Mouse (Mus musculus) embryonic facial prominence, embryonic 14.5 days (tissue): Measurements from ENCODE around the gene Gimap9. TPM values are rescaled to one million over a fixed set of nuclear protein-coding genes. Genes with fewer than 3 reads are reported as not detected.
A peak's percentile ranks its signal among the peaks of the same experiment; 100 is the strongest.

Experiments used
- ATAC-seq: fragments of 200-750 bp; cut with Nextera tagmentation; 2 replicates; pipeline ENCODE4 v1.8.0; 2017; ENCODE audit warnings: low read depth, moderate number of reproducible peaks, moderate TSS enrichment
- DNase-seq: peaks from one replicate; pipeline ENCODE4 v3.0.0-alpha.2; 2015; ENCODE audit warnings: low spot score
- H3K27ac ChIP-seq: fragments of 300-500 bp; sonication (generic); replicated peaks from 2 replicates; pipeline ENCODE4 v1.5.1; 2014; ENCODE audit warnings: low read depth, mild to moderate bottlenecking, low read length, moderate library complexity
- H3K27me3 ChIP-seq: fragments of 300-500 bp; sonication (generic); replicated peaks from 2 replicates; pipeline ENCODE4 v1.6.1; 2014; ENCODE audit warnings: low read length; ENCODE audit not compliant: control insufficient read depth, insufficient read depth
- H3K36me3 ChIP-seq: fragments of 300-500 bp; sonication (generic); 2 replicates; pipeline ENCODE4 v1.6.1; 2014; ENCODE audit warnings: low read length, mixed read lengths; ENCODE audit not compliant: control insufficient read depth, insufficient read depth
- H3K4me1 ChIP-seq: fragments of 300-500 bp; sonication (generic); 2 replicates; pipeline ENCODE4 v1.6.1; 2014; ENCODE audit warnings: antibody characterized with exemption, low read length; ENCODE audit not compliant: control insufficient read depth, insufficient read depth
- H3K4me2 ChIP-seq: fragments of 300-500 bp; sonication (generic); 2 replicates; pipeline ENCODE4 v1.6.1; 2014; ENCODE audit warnings: low read depth, mild to moderate bottlenecking, low read length, moderate library complexity, mixed read lengths
- H3K4me3 ChIP-seq: fragments of 300-500 bp; sonication (generic); 2 replicates; pipeline ENCODE4 v1.5.1; 2014; ENCODE audit warnings: low read depth, mild to moderate bottlenecking, low read length
- H3K9ac ChIP-seq: fragments of 300-500 bp; sonication (generic); 2 replicates; pipeline ENCODE4 v1.6.1; 2014; ENCODE audit warnings: low read depth, mild to moderate bottlenecking, low read length, moderate library complexity, mixed read lengths
- H3K9me3 ChIP-seq: fragments of 300-500 bp; sonication (generic); 2 replicates; pipeline ENCODE4 v1.6.1; 2016; ENCODE audit warnings: low read length; ENCODE audit not compliant: control insufficient read depth
- WGBS: fragments of 180-500 bp; shearing (Covaris S2); extraction: QIAGEN DNeasy Blood & Tissue Kit; methylation state at CpG from one replicate; pipeline ENCODE4 v1.1.7; 2014; 5-methylcytosine and 5-hydroxymethylcytosine counted together
- polyA plus RNA-seq: library from polyadenylated mRNA; unstranded; fragments of >200 nt; fragmentation: Nextera tagmentation; extraction: Ambion mirVana; gene quantifications from 2 replicates; pipeline ENCODE4 v1.2.1, GENCODE M21; 2014

Gene Gimap9
- polyA plus RNA-seq, 1 experiment from 2014 or later: 7.4 TPM

GRCm38 (mm10) chr6:48702601-48703000 is 26.7 kb downstream of the Gimap9 start:
- Histone ChIP-seq H3K9me3 (no peaks in the 10 kb centered on the region), H3K4me3 (no peak overlapping the region), H3K4me2 (no peak overlapping the region), H3K36me3 (no peaks in the 10 kb centered on the region), H3K9ac (no peak overlapping the region), H3K27me3 (no peaks in the 10 kb centered on the region), H3K27ac (no peak overlapping the region), H3K4me1 (no peaks in the 10 kb centered on the region)
- ATAC-seq (no peak), DNase-seq (no peak)
- 66% methylated on average over 5 of the region's 5 CpGs for WGBS

- DNase-seq: no peak
- H3K4me1 ChIP-seq: no peaks in the 10 kb centered on the region
- H3K9me3 ChIP-seq: no peaks in the 10 kb centered on the region
- H3K36me3 ChIP-seq: no peaks in the 10 kb centered on the region
- H3K4me3 ChIP-seq: no peak overlapping the region
- no peak overlapping the region for H3K9ac ChIP-seq
- ATAC-seq: no peak
- no peak overlapping the region for H3K4me2 ChIP-seq
- H3K27me3 ChIP-seq: no peaks in the 10 kb centered on the region
- H3K27ac ChIP-seq: no peak overlapping the region
Measured at GRCm38 (mm10) chr6:48704146-48704545, 28.2 kb downstream of the Gimap9 start.

DNA sequence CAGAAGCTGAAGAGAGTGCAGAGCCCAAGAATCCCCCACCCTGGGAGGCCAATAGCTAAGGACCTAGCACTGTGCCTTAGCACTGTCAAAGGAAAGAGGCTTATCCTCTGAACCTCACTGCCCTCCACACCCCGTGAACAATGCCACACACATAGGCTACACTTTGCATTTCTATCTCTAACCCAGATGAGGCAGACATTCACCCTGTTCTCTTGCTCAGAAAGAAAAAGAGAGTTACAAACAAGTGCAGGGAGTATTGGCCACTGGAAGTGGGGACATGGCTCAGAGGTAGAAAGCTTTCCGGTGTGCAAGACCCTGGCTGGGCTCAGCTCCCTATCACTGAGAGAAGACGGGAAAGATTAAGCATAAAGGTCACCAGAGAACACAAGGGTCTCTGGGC is 30.2 kb downstream of the Gimap9 start:
- Histone ChIP-seq H3K36me3 (no peaks in the 10 kb centered on the region), H3K4me1 (no peaks in the 10 kb centered on the region), H3K9me3 (no peaks in the 10 kb centered on the region), H3K4me2 (no peak overlapping the region), H3K27ac (no peak overlapping the region), H3K9ac (no peak overlapping the region), H3K27me3 (no peaks in the 10 kb centered on the region), H3K4me3 (0 out of 2 replicates have a peak overlapping the region, but pooled peaks have one; percentile 1)
- DNase-seq: no peak
- no peak for ATAC-seq
- WGBS: 61% methylated on average over 3 of the region's 3 CpGs

- Histone ChIP-seq H3K9me3 (no peaks in the 10 kb centered on the region), H3K9ac (no peak within 1 kb of the TSS), H3K27me3 (no peaks in the 10 kb centered on the region), H3K4me2 (no peak within 1 kb of the TSS), H3K27ac (no peak within 1 kb of the TSS), H3K4me3 (no peak within 1 kb of the TSS), H3K4me1 (no peaks in the 10 kb centered on the region), H3K36me3 (no peaks in the 10 kb centered on the region)
- DNase-seq (no peak), ATAC-seq (no peak)
- WGBS: 68% methylated on average over 2 of the region's 2 CpGs
Measured at GRCm38 (mm10) chr6:48718455-48718854, 42.5 kb downstream of the Gimap9 start, which contains the start of the genes Gm28053 and Gimap7. Gene Gm28053 (plus strand): TSS chr6:48718607. Gene Gimap7 (plus strand): TSS chr6:48718621.

GRCm38 (mm10) chr6:48720326-48720725 is 44.4 kb downstream of the Gimap9 start:
- DNase-seq: no peak
- Histone ChIP-seq H3K4me1 (no peaks in the 10 kb centered on the region; the same call in 1 of the 2 replicates), H3K27me3 (no peaks in the 10 kb centered on the region), H3K9ac (no peak overlapping the region), H3K27ac (no peak overlapping the region), H3K9me3 (no peaks in the 10 kb centered on the region), H3K36me3 (no peaks in the 10 kb centered on the region), H3K4me3 (no peak overlapping the region), H3K4me2 (no peak overlapping the region)
- no peak for ATAC-seq
- WGBS: 81% methylated on average over 4 of the region's 4 CpGs

DNA sequence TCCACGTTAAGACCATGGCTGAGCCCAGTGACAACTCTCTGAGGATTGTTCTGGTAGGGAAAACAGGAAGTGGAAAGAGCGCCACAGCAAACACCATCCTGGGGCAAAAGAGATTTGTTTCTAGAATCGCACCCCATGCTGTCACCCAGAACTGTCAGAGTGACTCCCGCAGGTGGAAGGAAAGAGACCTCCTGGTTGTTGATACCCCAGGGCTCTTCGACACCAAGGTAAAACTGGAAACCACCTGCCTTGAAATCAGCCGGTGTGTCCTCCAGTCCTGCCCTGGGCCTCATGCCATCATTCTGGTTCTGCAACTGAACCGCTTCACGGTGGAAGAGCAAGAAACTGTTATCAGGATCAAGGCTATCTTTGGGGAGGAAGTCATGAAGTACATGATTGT is 47.5 kb downstream of the Gimap9 start:
- H3K27ac ChIP-seq: no peak overlapping the region
- H3K9me3 ChIP-seq: no peaks in the 10 kb centered on the region
- no peak overlapping the region for H3K4me3 ChIP-seq
- H3K4me2 ChIP-seq: no peak overlapping the region
- DNase-seq (no peak), ATAC-seq (no peak)
- no peaks in the 10 kb centered on the region; the same call in 1 of the 2 replicates for H3K4me1 ChIP-seq
- no peak overlapping the region for H3K9ac ChIP-seq
- 81% methylated on average over 8 of the region's 8 CpGs for WGBS
- H3K36me3 ChIP-seq: no peaks in the 10 kb centered on the region
- no peaks in the 10 kb centered on the region for H3K27me3 ChIP-seq

- Histone ChIP-seq H3K9ac (no peak overlapping the region), H3K4me3 (no peak overlapping the region), H3K27ac (no peak overlapping the region), H3K27me3 (no peaks in the 10 kb centered on the region), H3K9me3 (no peaks in the 10 kb centered on the region), H3K36me3 (no peaks in the 10 kb centered on the region), H3K4me1 (no peaks in the 10 kb centered on the region; the same call in 1 of the 2 replicates), H3K4me2 (no peak overlapping the region)
- ATAC-seq: peak; percentile 68
- peak; percentile 85 for DNase-seq
- WGBS: 0% methylated on average over 1 of the region's 1 CpGs
Measured at GRCm38 (mm10) chr6:48725476-48725875, 49.5 kb downstream of the Gimap9 start.

- Histone ChIP-seq H3K4me2 (no peak overlapping the region), H3K9me3 (no peaks in the 10 kb centered on the region), H3K27me3 (no peaks in the 10 kb centered on the region), H3K4me1 (no peaks in the 10 kb centered on the region; the same call in 1 of the 2 replicates), H3K27ac (no peak overlapping the region), H3K4me3 (no peak overlapping the region), H3K9ac (no peak overlapping the region), H3K36me3 (no peaks in the 10 kb centered on the region)
- ATAC-seq (no peak), DNase-seq (no peak)
- 90% methylated on average over 5 of the region's 5 CpGs for WGBS
Measured at GRCm38 (mm10) chr6:48727761-48728160, 51.8 kb downstream of the Gimap9 start.
